Mouse (Mus musculus): ENCODE measurements at regions not wholly inside any gene's neighbourhood (a gene's known extent, or its start where the extent isn't known, plus 50 kb on each side); places are given as distances from the start of the nearest gene placed in this dataset.
A peak's percentile ranks its signal among the peaks of the same experiment; 100 is the strongest.

GRCm38 (mm10) chr13:73134929-73135328 is 125.3 kb upstream of the Irx4 start:
- DNase-seq (ENCODE audit: low spot score in 2 of 2), result no peak

DNA sequence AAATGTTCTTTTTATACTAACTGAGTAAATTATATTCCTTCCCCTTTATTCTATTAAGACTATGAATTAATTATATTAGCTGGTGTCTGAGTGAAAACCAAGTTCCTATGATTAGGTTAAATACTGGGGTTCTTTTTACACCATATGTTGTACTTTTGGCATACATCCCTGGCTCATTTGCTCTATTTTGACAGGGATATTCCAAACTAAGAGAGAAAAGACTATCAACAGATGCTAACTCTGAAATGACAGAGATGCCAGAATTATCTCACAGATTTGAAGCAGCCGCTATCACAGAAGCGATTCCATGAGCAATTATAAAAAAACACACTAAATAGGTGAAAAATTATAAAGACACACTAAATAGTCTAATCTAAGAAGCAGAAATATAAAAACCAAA is 119.0 kb upstream of the Irx4 start:
- DNase-seq (ENCODE audit: low spot score in 2 of 2), result no peak

DNA sequence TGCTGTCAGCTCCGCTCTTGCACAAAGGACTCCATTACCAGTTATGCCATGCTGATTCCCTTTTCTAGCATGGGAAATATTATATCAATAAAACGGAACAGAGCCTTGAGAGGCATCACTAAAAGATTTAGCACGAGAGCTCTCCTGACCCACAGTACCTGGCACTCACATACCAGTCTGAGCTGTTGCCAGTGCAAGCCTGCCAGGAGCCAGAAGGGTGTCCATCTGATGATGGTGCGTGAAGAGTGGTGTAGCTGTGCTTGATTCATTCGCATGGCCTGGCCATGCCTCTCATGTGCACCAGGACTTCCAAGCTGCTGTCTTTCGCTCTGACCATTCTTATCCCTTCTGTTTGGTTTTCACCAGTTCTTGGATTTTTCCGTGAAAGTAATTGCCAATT is 102.3 kb upstream of the Irx4 start:
- DNase-seq (ENCODE audit: low spot score in 2 of 2), result no peak

GRCm38 (mm10) chr13:73159454-73159853 is 100.8 kb upstream of the Irx4 start:
- no peak for DNase-seq (ENCODE audit: low spot score in 2 of 2)

DNA sequence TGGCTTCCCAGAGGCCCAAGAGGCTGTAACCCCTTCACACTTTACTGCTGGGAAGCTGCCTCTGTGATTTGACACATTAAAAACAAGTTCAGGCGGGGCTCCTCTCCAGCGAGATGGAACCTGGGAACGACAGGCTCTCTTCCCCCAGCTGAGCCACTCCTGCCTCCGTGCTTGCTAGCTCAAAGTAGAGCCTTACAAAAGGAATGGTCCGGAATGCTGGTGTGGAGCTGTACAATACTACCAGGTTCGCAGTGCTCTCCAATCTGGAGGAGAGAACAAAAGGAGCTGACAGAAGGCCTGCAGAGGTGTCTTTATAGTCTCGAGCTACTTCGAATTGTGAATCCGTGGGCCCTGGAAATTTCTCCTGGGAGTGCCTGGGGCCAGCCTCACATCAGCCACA is 100.4 kb upstream of the Irx4 start:
- DNase-seq (ENCODE audit: low spot score in 2 of 2), result no peak

- DNase-seq (ENCODE audit: low spot score in 2 of 2), result peak; percentile 79 to 82
Measured at GRCm38 (mm10) chr13:73160289-73160688, 100.0 kb upstream of the Irx4 start.

GRCm38 (mm10) chr13:73170301-73170700 is 90.0 kb upstream of the Irx4 start:
- no peak for DNase-seq (ENCODE audit: low spot score in 2 of 2)

- DNase-seq (ENCODE audit: low spot score in 2 of 2), result no peak
Measured at GRCm38 (mm10) chr13:73207931-73208448, 52.3 kb upstream of the Irx4 start.
